Mouse (Mus musculus): ENCODE measurements around the gene Zfp36l2. TPM values are rescaled to one million over a fixed set of nuclear protein-coding genes. Genes with fewer than 3 reads are reported as not detected.

The Zfp36l2 gene
- polyA plus RNA-seq, 1 experiment from 2014 or later, result 5.6 TPM

GRCm38 (mm10) chr17:84146458-84147182 is 41.1 kb downstream of the Zfp36l2 start:
- Histone ChIP-seq H3K36me3 (ENCODE audit: control insufficient read depth, insufficient read depth, low read length) (no peaks in the 10 kb centered on the region), H3K4me1 (ENCODE audit: control insufficient read depth, insufficient read depth, low read length) (peaks cover 16% of the 10 kb centered on the region), H3K4me2 (ENCODE audit: low read length) (no peak overlapping the region), H3K9ac (ENCODE audit: low read length) (no peak overlapping the region), H3K9me3 (replicated peaks; ENCODE audit: control insufficient read depth, low read length) (no peaks in the 10 kb centered on the region), H3K27ac (ENCODE audit: low read depth, low read length) (no peak overlapping the region), H3K27me3 (replicated peaks; ENCODE audit: control insufficient read depth, insufficient read depth, low read length) (no peaks in the 10 kb centered on the region), H3K4me3 (ENCODE audit: low read depth, low read length) (no peak overlapping the region)
- DNase-seq (ENCODE audit: low spot score) (peak; percentile 20), ATAC-seq (no peak)
- 27% methylated on average over 7 of the region's 7 CpGs for WGBS

GRCm38 (mm10) chr17:84145826-84146287 is 41.9 kb downstream of the Zfp36l2 start:
- Histone ChIP-seq H3K9me3 (replicated peaks; ENCODE audit: control insufficient read depth, low read length) (no peaks in the 10 kb centered on the region), H3K4me2 (ENCODE audit: low read length) (no peak overlapping the region), H3K36me3 (ENCODE audit: control insufficient read depth, insufficient read depth, low read length) (no peaks in the 10 kb centered on the region), H3K9ac (ENCODE audit: low read length) (no peak overlapping the region), H3K27ac (ENCODE audit: low read depth, low read length) (no peak overlapping the region), H3K27me3 (replicated peaks; ENCODE audit: control insufficient read depth, insufficient read depth, low read length) (no peaks in the 10 kb centered on the region), H3K4me1 (ENCODE audit: control insufficient read depth, insufficient read depth, low read length) (peaks cover 16% of the 10 kb centered on the region), H3K4me3 (ENCODE audit: low read depth, low read length) (no peak overlapping the region)
- 18% methylated on average over 10 of the region's 10 CpGs for WGBS
- DNase-seq (ENCODE audit: low spot score) (no peak), ATAC-seq (no peak)

GRCm38 (mm10) chr17:84144762-84145599 is 42.8 kb downstream of the Zfp36l2 start:
- Histone ChIP-seq H3K4me2 (ENCODE audit: low read length) (no peak overlapping the region), H3K27me3 (replicated peaks; ENCODE audit: control insufficient read depth, insufficient read depth, low read length) (no peaks in the 10 kb centered on the region), H3K36me3 (ENCODE audit: control insufficient read depth, insufficient read depth, low read length) (no peaks in the 10 kb centered on the region), H3K27ac (ENCODE audit: low read depth, low read length) (no peak overlapping the region), H3K9me3 (replicated peaks; ENCODE audit: control insufficient read depth, low read length) (no peaks in the 10 kb centered on the region), H3K9ac (ENCODE audit: low read length) (no peak overlapping the region), H3K4me3 (ENCODE audit: low read depth, low read length) (no peak overlapping the region), H3K4me1 (ENCODE audit: control insufficient read depth, insufficient read depth, low read length) (peaks cover 16% of the 10 kb centered on the region)
- ATAC-seq (no peak), DNase-seq (ENCODE audit: low spot score) (no peak)
- 76% methylated on average over 5 of the region's 5 CpGs for WGBS

GRCm38 (mm10) chr17:84144130-84144529 is 43.6 kb downstream of the Zfp36l2 start:
- H3K4me3 ChIP-seq (ENCODE audit: low read depth, low read length), result no peak overlapping the region
- no peaks in the 10 kb centered on the region for H3K9me3 ChIP-seq (replicated peaks; ENCODE audit: control insufficient read depth, low read length)
- no peaks in the 10 kb centered on the region for H3K36me3 ChIP-seq (ENCODE audit: control insufficient read depth, insufficient read depth, low read length)
- no peak for DNase-seq (ENCODE audit: low spot score)
- H3K27me3 ChIP-seq (replicated peaks; ENCODE audit: control insufficient read depth, insufficient read depth, low read length), result no peaks in the 10 kb centered on the region
- no peak overlapping the region for H3K27ac ChIP-seq (ENCODE audit: low read depth, low read length)
- H3K4me1 ChIP-seq (ENCODE audit: control insufficient read depth, insufficient read depth, low read length), result peaks cover 9% of the 10 kb centered on the region
- ATAC-seq, result no peak
- H3K9ac ChIP-seq (ENCODE audit: low read length), result no peak overlapping the region
- WGBS, result 92% methylated on average over 3 of the region's 3 CpGs
- no peak overlapping the region for H3K4me2 ChIP-seq (ENCODE audit: low read length)

GRCm38 (mm10) chr17:84143219-84143844 is 44.4 kb downstream of the Zfp36l2 start:
- WGBS, result 61% methylated on average over 12 of the region's 12 CpGs
- H3K4me3 ChIP-seq (ENCODE audit: low read depth, low read length), result no peak overlapping the region

GRCm38 (mm10) chr17:84141691-84142090 is 46.1 kb downstream of the Zfp36l2 start:
- Histone ChIP-seq H3K27ac (ENCODE audit: low read depth, low read length) (no peak overlapping the region), H3K9ac (ENCODE audit: low read length) (no peak overlapping the region), H3K4me3 (ENCODE audit: low read depth, low read length) (no peak overlapping the region), H3K27me3 (replicated peaks; ENCODE audit: control insufficient read depth, insufficient read depth, low read length) (no peaks in the 10 kb centered on the region), H3K4me2 (ENCODE audit: low read length) (no peak overlapping the region), H3K36me3 (ENCODE audit: control insufficient read depth, insufficient read depth, low read length) (no peaks in the 10 kb centered on the region), H3K9me3 (replicated peaks; ENCODE audit: control insufficient read depth, low read length) (no peaks in the 10 kb centered on the region), H3K4me1 (ENCODE audit: control insufficient read depth, insufficient read depth, low read length) (no peaks in the 10 kb centered on the region; the same call in 1 of the 2 replicates)
- ATAC-seq (no peak), DNase-seq (ENCODE audit: low spot score) (no peak)
- WGBS, result 85% methylated on average over 6 of the region's 6 CpGs

More at GRCm38 (mm10) chr17:84143219-84143844, 44.4 kb downstream of the Zfp36l2 start:
- no peak overlapping the region for H3K4me2 ChIP-seq (ENCODE audit: low read length)
- H3K27me3 ChIP-seq (replicated peaks; ENCODE audit: control insufficient read depth, insufficient read depth, low read length), result no peaks in the 10 kb centered on the region
- ATAC-seq, result no peak
- H3K4me1 ChIP-seq (ENCODE audit: control insufficient read depth, insufficient read depth, low read length), result peaks cover 1% of the 10 kb centered on the region
- no peak overlapping the region for H3K9ac ChIP-seq (ENCODE audit: low read length)
- DNase-seq (ENCODE audit: low spot score), result no peak
- no peak overlapping the region for H3K27ac ChIP-seq (ENCODE audit: low read depth, low read length)
- no peaks in the 10 kb centered on the region for H3K9me3 ChIP-seq (replicated peaks; ENCODE audit: control insufficient read depth, low read length)
- H3K36me3 ChIP-seq (ENCODE audit: control insufficient read depth, insufficient read depth, low read length), result no peaks in the 10 kb centered on the region

GRCm38 (mm10) chr17:84140822-84141507 is 46.8 kb downstream of the Zfp36l2 start:
- Histone ChIP-seq H3K4me2 (ENCODE audit: low read length) (no peak overlapping the region), H3K9me3 (replicated peaks; ENCODE audit: control insufficient read depth, low read length) (no peaks in the 10 kb centered on the region), H3K27ac (ENCODE audit: low read depth, low read length) (no peak overlapping the region), H3K36me3 (ENCODE audit: control insufficient read depth, insufficient read depth, low read length) (no peaks in the 10 kb centered on the region), H3K4me1 (ENCODE audit: control insufficient read depth, insufficient read depth, low read length) (no peaks in the 10 kb centered on the region; the same call in 1 of the 2 replicates), H3K27me3 (replicated peaks; ENCODE audit: control insufficient read depth, insufficient read depth, low read length) (no peaks in the 10 kb centered on the region), H3K9ac (ENCODE audit: low read length) (no peak overlapping the region), H3K4me3 (ENCODE audit: low read depth, low read length) (no peak overlapping the region)
- ATAC-seq, result no peak
- no peak for DNase-seq (ENCODE audit: low spot score)
- WGBS, result 85% methylated on average over 10 of the region's 10 CpGs

- WGBS, result 94% methylated on average over 11 of the region's 11 CpGs
- H3K4me1 ChIP-seq (ENCODE audit: control insufficient read depth, insufficient read depth, low read length), result no peaks in the 10 kb centered on the region
- no peaks in the 10 kb centered on the region for H3K36me3 ChIP-seq (ENCODE audit: control insufficient read depth, insufficient read depth, low read length)
- H3K4me2 ChIP-seq (ENCODE audit: low read length), result no peak overlapping the region
- H3K4me3 ChIP-seq (ENCODE audit: low read depth, low read length), result no peak overlapping the region
- ATAC-seq (no peak), DNase-seq (ENCODE audit: low spot score) (no peak)
- no peaks in the 10 kb centered on the region for H3K27me3 ChIP-seq (replicated peaks; ENCODE audit: control insufficient read depth, insufficient read depth, low read length)
- no peak overlapping the region for H3K9ac ChIP-seq (ENCODE audit: low read length)
- no peaks in the 10 kb centered on the region for H3K9me3 ChIP-seq (replicated peaks; ENCODE audit: control insufficient read depth, low read length)
- H3K27ac ChIP-seq (ENCODE audit: low read depth, low read length), result no peak overlapping the region
These were observed 50.2 kb downstream of the Zfp36l2 start for GRCm38 (mm10) chr17:84137393-84138171.

Measured in forebrain, embryonic 14.5 days (tissue).